Mouse (Mus musculus) hindbrain, postnatal 0 days (tissue): ENCODE measurements around the gene Ppme1. TPM values are rescaled to one million over a fixed set of nuclear protein-coding genes. Genes with fewer than 3 reads are reported as not detected.
A peak's percentile ranks its signal among the peaks of the same experiment; 100 is the strongest.

ENCODE experiments used
- ATAC-seq: fragments of 200-750 bp; cut with Nextera tagmentation; 2 replicates; pipeline ENCODE4 v1.8.0; 2017; ENCODE audit warnings: mild to moderate bottlenecking, moderate TSS enrichment, moderate library complexity
- DNase-seq: peaks from one replicate; pipeline ENCODE4 v3.0.0-alpha.2; 2015; ENCODE audit warnings: low spot score
- H3K27ac ChIP-seq: fragments of 300-500 bp; sonication (generic); 2 replicates; pipeline ENCODE4 v1.5.1; 2014; ENCODE audit warnings: mild to moderate bottlenecking
- H3K27me3 ChIP-seq: fragments of 300-500 bp; sonication (generic); 2 replicates; pipeline ENCODE4 v1.6.1; 2014; ENCODE audit warnings: low read length, mixed read lengths; ENCODE audit not compliant: insufficient read depth
- H3K36me3 ChIP-seq: fragments of 300-500 bp; sonication (generic); 2 replicates; pipeline ENCODE4 v1.6.1; 2014; ENCODE audit warnings: low read length, mixed read lengths; ENCODE audit not compliant: insufficient read depth
- H3K4me1 ChIP-seq: fragments of 300-500 bp; sonication (generic); 2 replicates; pipeline ENCODE4 v1.6.1; 2014; ENCODE audit warnings: antibody characterized with exemption, low read length, mixed read lengths; ENCODE audit not compliant: insufficient read depth
- H3K4me2 ChIP-seq: fragments of 300-500 bp; sonication (generic); 2 replicates; pipeline ENCODE4 v1.6.1; 2014; ENCODE audit warnings: low read depth, mild to moderate bottlenecking, low read length, moderate library complexity, mixed read lengths
- H3K4me3 ChIP-seq: fragments of 300-500 bp; sonication (generic); 2 replicates; pipeline ENCODE4 v1.5.1; 2014; ENCODE audit warnings: low read length
- H3K9ac ChIP-seq: fragments of 300-500 bp; sonication (generic); replicated peaks from 2 replicates; pipeline ENCODE4 v1.6.1; 2014; ENCODE audit warnings: mild to moderate bottlenecking, low read length, moderate library complexity, mixed read lengths
- H3K9me3 ChIP-seq: fragments of 300-500 bp; sonication (generic); 2 replicates; pipeline ENCODE4 v1.6.1; 2016; ENCODE audit warnings: low read length, mixed read lengths
- CTCF ChIP-seq: IDR thresholded peaks from 2 replicates; pipeline ENCODE4 v1.5.1; 2016; ENCODE audit warnings: antibody characterized with exemption, control low read depth, low read depth
- WGBS: fragments of 180-500 bp; shearing (Covaris S2); extraction: QIAGEN DNeasy Blood & Tissue Kit; methylation state at CpG from one replicate; pipeline ENCODE4 v1.1.7; 2014; 5-methylcytosine and 5-hydroxymethylcytosine counted together
- polyA plus RNA-seq: library from polyadenylated mRNA; unstranded; fragments of >200 nt; fragmentation: Nextera tagmentation; extraction: Ambion mirVana; gene quantifications from 2 replicates; pipeline ENCODE4 v1.2.1, GENCODE M21; 2015
- total RNA-seq: library from RNA; depleted of rRNA; stranded (reverse); fragments of >200 nt; gene quantifications from 2 replicates; pipeline ENCODE4 v1.2.3, GENCODE M21; 2014; rRNA removed

Gene Ppme1
- total and polyA plus RNA-seq, 2 experiments from 2014 or later, result 133 to 138 TPM

- peak within 1 kb of the TSS; percentile 96 for H3K4me2 ChIP-seq
- H3K36me3 ChIP-seq, result no peaks in the 10 kb centered on the region
- H3K27me3 ChIP-seq, result no peaks in the 10 kb centered on the region
- H3K9me3 ChIP-seq, result no peaks in the 10 kb centered on the region
- peak; percentile 71 for ATAC-seq
- TF ChIP-seq CTCF, result peak; percentile 37; the same call in 1 of the 2 replicates
- H3K27ac ChIP-seq, result no peak within 1 kb of the TSS
- peak; percentile 56 for DNase-seq
- 0% methylated on average over 44 of the region's 53 CpGs for WGBS
- peak within 1 kb of the TSS; percentile 52 for H3K9ac ChIP-seq
- peak within 1 kb of the TSS; percentile 52 for H3K4me3 ChIP-seq
- H3K4me1 ChIP-seq, result peaks cover 5% of the 10 kb centered on the region; the same call in 1 of the 2 replicates
Measured at GRCm38 (mm10) chr7:100285383-100285782, 86.7 kb downstream of the Ppme1 start, which contains the start of gene P4ha3. P4ha3 (plus strand) TSS chr7:100285520.

GRCm38 (mm10) chr7:100283298-100283697 is 88.8 kb downstream of the Ppme1 start:
- no peak for TF ChIP-seq CTCF
- ATAC-seq (no peak), DNase-seq (peak; percentile 44)
- Histone ChIP-seq H3K27me3 (no peaks in the 10 kb centered on the region), H3K4me3 (no peak overlapping the region), H3K36me3 (no peaks in the 10 kb centered on the region), H3K4me2 (no peak overlapping the region), H3K4me1 (peaks cover 5% of the 10 kb centered on the region; the same call in 1 of the 2 replicates), H3K9ac (no peak overlapping the region), H3K27ac (no peak overlapping the region), H3K9me3 (no peaks in the 10 kb centered on the region)
- WGBS, result 9% methylated on average over 3 of the region's 3 CpGs

GRCm38 (mm10) chr7:100281596-100281995 is 90.5 kb downstream of the Ppme1 start:
- Histone ChIP-seq H3K36me3 (no peaks in the 10 kb centered on the region), H3K9me3 (no peaks in the 10 kb centered on the region), H3K4me1 (peaks cover 3% of the 10 kb centered on the region; the same call in 1 of the 2 replicates), H3K4me3 (no peak overlapping the region), H3K27me3 (no peaks in the 10 kb centered on the region), H3K9ac (no peak overlapping the region), H3K4me2 (no peak overlapping the region), H3K27ac (no peak overlapping the region)
- no peak for DNase-seq
- ATAC-seq, result no peak
- no peak for TF ChIP-seq CTCF
- WGBS, result 45% methylated on average over 3 of the region's 3 CpGs

GRCm38 (mm10) chr7:100279803-100280202 is 92.3 kb downstream of the Ppme1 start:
- peak; percentile 89 for DNase-seq
- no peak; the same call in 1 of the 2 replicates for ATAC-seq

More at GRCm38 (mm10) chr7:100279803-100280202, 92.3 kb downstream of the Ppme1 start:
- 0% methylated on average over 1 of the region's 1 CpGs for WGBS
- peaks cover 2% of the 10 kb centered on the region; the same call in 1 of the 2 replicates for H3K4me1 ChIP-seq
- H3K4me3 ChIP-seq, result no peak overlapping the region
- no peaks in the 10 kb centered on the region for H3K9me3 ChIP-seq
- no peak overlapping the region for H3K27ac ChIP-seq
- no peaks in the 10 kb centered on the region for H3K27me3 ChIP-seq
- no peak overlapping the region for H3K9ac ChIP-seq
- peak; percentile 94 for TF ChIP-seq CTCF
- H3K36me3 ChIP-seq, result no peaks in the 10 kb centered on the region
- no peak overlapping the region for H3K4me2 ChIP-seq

Other genes with a start within 250 kb of the Ppme1 start
- gene Lipt2, start 213.0 kb downstream of the Ppme1 start, total RNA-seq, result 13.8 and 20.1 TPM in 2 replicates
- 19.2 and 19.5 TPM in 2 replicates for gene Lipt2, start 213.0 kb downstream of the Ppme1 start, polyA plus RNA-seq
- gene Kcne3, start 195.8 kb downstream of the Ppme1 start, total RNA-seq, result 0.47 TPM in 1 of 2 replicates, not detected in the other
- gene Kcne3, start 195.8 kb downstream of the Ppme1 start, polyA plus RNA-seq, result 0.25 and 0.33 TPM in 2 replicates
- gene Pgm2l1, start 144.9 kb downstream of the Ppme1 start, total RNA-seq, result 123 and 127 TPM in 2 replicates
- 34.4 and 34.8 TPM in 2 replicates for gene Pgm2l1, start 144.9 kb downstream of the Ppme1 start, polyA plus RNA-seq
- 9.3 and 15.2 TPM in 2 replicates for gene P4ha3, start 86.8 kb downstream of the Ppme1 start, total RNA-seq
- gene P4ha3, start 86.8 kb downstream of the Ppme1 start, polyA plus RNA-seq, result 2.5 and 2.9 TPM in 2 replicates
- gene C2cd3, start 74 bp downstream of the Ppme1 start, total RNA-seq, result 18.2 and 18.3 TPM in 2 replicates
- 9.2 and 9.8 TPM in 2 replicates for gene C2cd3, start 74 bp downstream of the Ppme1 start, polyA plus RNA-seq
- gene Ucp3, start 100.7 kb upstream of the Ppme1 start, total RNA-seq, result 0.10 and 0.11 TPM in 2 replicates
- 0.16 TPM in 2 replicates for gene Ucp3, start 100.7 kb upstream of the Ppme1 start, polyA plus RNA-seq
- 70.5 and 101 TPM in 2 replicates for gene Ucp2, start 121.0 kb upstream of the Ppme1 start, total RNA-seq
- gene Ucp2, start 121.0 kb upstream of the Ppme1 start, polyA plus RNA-seq, result 112 and 113 TPM in 2 replicates
- 3.9 and 7.1 TPM in 2 replicates for gene Dnajb13, start 142.7 kb upstream of the Ppme1 start, total RNA-seq
- gene Dnajb13, start 142.7 kb upstream of the Ppme1 start, polyA plus RNA-seq, result 6.4 and 7.2 TPM in 2 replicates
- 2.8 and 7.6 TPM in 2 replicates for gene Coa4, start 164.8 kb upstream of the Ppme1 start, total RNA-seq
- 4.9 and 6.2 TPM in 2 replicates for gene Coa4, start 164.8 kb upstream of the Ppme1 start, polyA plus RNA-seq
- gene Rab6a, start 235.1 kb upstream of the Ppme1 start, total RNA-seq, result 241 and 270 TPM in 2 replicates
- gene Rab6a, start 235.1 kb upstream of the Ppme1 start, polyA plus RNA-seq, result 323 and 336 TPM in 2 replicates
- 26.8 and 29.8 TPM in 2 replicates for gene Mrpl48, start 236.0 kb upstream of the Ppme1 start, total RNA-seq
- 97.5 and 100 TPM in 2 replicates for gene Mrpl48, start 236.0 kb upstream of the Ppme1 start, polyA plus RNA-seq